ENCODE assay signal across 18 mouse cellular contexts in genomic region chr16:43623315-43624000, GRCm38 (mm10). TPM values are rescaled to one million over a fixed set of nuclear protein-coding genes. Genes with fewer than 3 reads are reported as not detected.
A peak's percentile ranks its signal among the peaks of the same experiment; 100 is the strongest.
DNase-seq lines count a peak whose midpoint lies in the region; ATAC-seq lines count a peak whose summit lies in the region.
"Had no signal": no experiment of that assay in that cellular context is flagged by ENCODE, and none has a peak within 500 bp of the region (broad histone marks: within the 10 kb centered on the region; RNA-seq: fewer than 3 reads in every experiment).

No protein-coding gene starts in this region.

- H3K4me2 ChIP-seq in forebrain, embryonic 11.5 days (ENCODE audit: low read depth, low read length, severe bottlenecking), result no peak overlapping the region
- H3K4me2 ChIP-seq in hindbrain, embryonic 16.5 days (ENCODE audit: low read length), result no peak overlapping the region
- H3K4me2 ChIP-seq in neural tube, embryonic 15.5 days, result no peak overlapping the region
- H3K4me2 ChIP-seq: heart, embryonic 12.5 days; limb, embryonic 13.5 days had no signal

- H3K36me3 ChIP-seq in heart, embryonic 10.5 days, result peaks cover 9% of the 10 kb centered on the region
- H3K36me3 ChIP-seq in forebrain, embryonic 11.5 days (ENCODE audit: control insufficient read depth, insufficient read depth, low read length), result no peaks in the 10 kb centered on the region; the same call in 1 of the 2 replicates
- H3K36me3 ChIP-seq in hindbrain, embryonic 16.5 days (ENCODE audit: control insufficient read depth, insufficient read depth, low read length), result 0 out of 2 replicates have a peak, but pooled peaks cover under 1% of the 10 kb centered on the region
- peaks cover 9% of the 10 kb centered on the region for H3K36me3 ChIP-seq in neural tube, embryonic 15.5 days

- no peak overlapping the region for H3K4me3 ChIP-seq in heart, embryonic 10.5 days
- H3K4me3 ChIP-seq in forebrain, embryonic 11.5 days (ENCODE audit: low read depth, low read length), result no peak overlapping the region
- no peak overlapping the region for H3K4me3 ChIP-seq in hindbrain, embryonic 16.5 days (ENCODE audit: low read length)
- no peak overlapping the region for H3K4me3 ChIP-seq in neural tube, embryonic 15.5 days (replicated peaks)
- H3K4me3 ChIP-seq: heart, embryonic 12.5 days; limb, embryonic 13.5 days had no signal

- no peaks in the 10 kb centered on the region for H3K9me3 ChIP-seq in heart, embryonic 10.5 days
- no peaks in the 10 kb centered on the region for H3K9me3 ChIP-seq in forebrain, embryonic 11.5 days (ENCODE audit: control insufficient read depth, low read length)
- no peaks in the 10 kb centered on the region for H3K9me3 ChIP-seq in hindbrain, embryonic 16.5 days (ENCODE audit: control insufficient read depth, low read length)
- H3K9me3 ChIP-seq in neural tube, embryonic 15.5 days (replicated peaks), result no peaks in the 10 kb centered on the region
- H3K9me3 ChIP-seq: heart, embryonic 12.5 days; limb, embryonic 13.5 days had no signal

- ATAC-seq in forebrain, embryonic 11.5 days (replicated peaks; ENCODE audit: low FRiP score), result peak; percentile 77
- peak; percentile 86 for ATAC-seq in hindbrain, embryonic 16.5 days
- ATAC-seq in neural tube, embryonic 15.5 days (ENCODE audit: low FRiP score), result no peak
- ATAC-seq in frontal cortex, adult (ENCODE audit: low TSS enrichment), result no peak
- ATAC-seq: liver, postnatal 0 days had no signal

- peaks cover 28% of the 10 kb centered on the region for H3K4me1 ChIP-seq in heart, embryonic 10.5 days
- peaks cover 22% of the 10 kb centered on the region; the same call in 1 of the 2 replicates for H3K4me1 ChIP-seq in forebrain, embryonic 11.5 days (replicated peaks; ENCODE audit: control insufficient read depth, insufficient read depth, low read length)
- no peaks in the 10 kb centered on the region for H3K4me1 ChIP-seq in hindbrain, embryonic 16.5 days (ENCODE audit: control insufficient read depth, insufficient read depth, low read depth, low read length)
- 0 out of 2 replicates have a peak, but pooled peaks cover 7% of the 10 kb centered on the region for H3K4me1 ChIP-seq in neural tube, embryonic 15.5 days

- intact Hi-C loops in heart, postnatal 14 days (cut with DNase I), result no loop called here

- DNase-seq in heart, embryonic 10.5 days (ENCODE audit: low spot score), result no peak
- no peak for DNase-seq in heart, postnatal 14 days
- no peak for DNase-seq in forebrain, embryonic 11.5 days (ENCODE audit: low spot score)
- no peak for DNase-seq in cerebellum, adult 8-10 months
- DNase-seq in ovary, postnatal 10 days (ENCODE audit: low spot score), result no peak
- DNase-seq: B cell, adult 2 months; cerebellum, adult 9-10 months; gastrocnemius, postnatal 10 days; layer of hippocampus, postnatal 36 days; liver, postnatal 0 days; thymus, adult 18-20 months had no signal

- 0 out of 2 replicates have a peak overlapping the region, but pooled peaks have one; percentile 9 for H3K9ac ChIP-seq in forebrain, embryonic 11.5 days (ENCODE audit: low read length)
- no peak overlapping the region for H3K9ac ChIP-seq in hindbrain, embryonic 16.5 days (ENCODE audit: low read depth, low read length)
- H3K9ac ChIP-seq in neural tube, embryonic 15.5 days (replicated peaks), result no peak overlapping the region
- H3K9ac ChIP-seq: heart, embryonic 12.5 days; limb, embryonic 13.5 days; liver, postnatal 0 days had no signal

- H3K27ac ChIP-seq in heart, embryonic 10.5 days, result peak overlapping the region; percentile 25; the same call in 1 of the 2 replicates
- peak overlapping the region; percentile 76 for H3K27ac ChIP-seq in forebrain, embryonic 11.5 days (ENCODE audit: low read depth, low read length)
- peak overlapping the region; percentile 6; the same call in 1 of the 2 replicates for H3K27ac ChIP-seq in hindbrain, embryonic 16.5 days (ENCODE audit: low read depth, low read length)
- H3K27ac ChIP-seq in neural tube, embryonic 15.5 days (replicated peaks), result 0 out of 2 replicates have a peak overlapping the region, but pooled peaks have one; percentile 54
- H3K27ac ChIP-seq: kidney, postnatal 0 days; limb, embryonic 13.5 days; macrophage had no signal

- WGBS in heart, embryonic 10.5 days, result 79% methylated on average over 5 of the region's 5 CpGs
- WGBS in forebrain, embryonic 11.5 days, result 29% methylated on average over 5 of the region's 5 CpGs
- whole genome bisulfite sequencing in hindbrain, embryonic 16.5 days, result 44% methylated on average over 5 of the region's 5 CpGs
- WGBS in neural tube, embryonic 15.5 days, result 45% methylated on average over 5 of the region's 5 CpGs

- H3K27me3 ChIP-seq in heart, embryonic 10.5 days (ENCODE audit: insufficient read depth, poor library complexity, severe bottlenecking), result no peaks in the 10 kb centered on the region
- no peaks in the 10 kb centered on the region for H3K27me3 ChIP-seq in forebrain, embryonic 11.5 days (ENCODE audit: control insufficient read depth, insufficient read depth, low read length)
- no peaks in the 10 kb centered on the region for H3K27me3 ChIP-seq in hindbrain, embryonic 16.5 days (replicated peaks; ENCODE audit: control insufficient read depth, insufficient read depth, low read length)
- H3K27me3 ChIP-seq in neural tube, embryonic 15.5 days (replicated peaks), result no peaks in the 10 kb centered on the region
- H3K27me3 ChIP-seq: heart, embryonic 12.5 days; limb, embryonic 13.5 days had no signal

RNA-seq across cellular contexts. Expression of gene Tigit, which starts 40.5 kb away (rescaled TPM):
- polyA plus RNA-seq in heart, embryonic 10.5 days (2016; fragmentation: Nextera tagmentation; extraction: Ambion mirVana), result not detected in 2 replicates
- not detected for total RNA-seq in heart, postnatal 14 days (2021)
- not detected in 2 replicates for polyA plus RNA-seq in forebrain, embryonic 11.5 days (2014; fragmentation: Nextera tagmentation; extraction: Ambion mirVana)
- polyA plus RNA-seq in hindbrain, embryonic 16.5 days (2015; fragmentation: Nextera tagmentation; extraction: Ambion mirVana), result not detected in 2 replicates
- polyA plus RNA-seq in neural tube, embryonic 15.5 days (2015; fragmentation: Nextera tagmentation; extraction: Ambion mirVana), result not detected in 2 replicates
- total RNA-seq: gastrocnemius, postnatal 10 days; layer of hippocampus, postnatal 36 days had no signal
- polyA plus RNA-seq: heart, embryonic 12.5 days; kidney, postnatal 0 days; limb, embryonic 13.5 days; macrophage had no signal

Comparison
In these comparisons a context has a peak if more than half of its experiments do, and no peak if none do; other contexts are left out.
1. H3K27ac ChIP-seq: peak in every context shown above with its lines; median percentile 76 in forebrain, embryonic 11.5 days; 54 in neural tube, embryonic 15.5 days; 25 in heart, embryonic 10.5 days; 6 in hindbrain, embryonic 16.5 days.
2. ATAC-seq: peak in forebrain, embryonic 11.5 days (single experiment) and hindbrain, embryonic 16.5 days (single experiment); none in neural tube, embryonic 15.5 days (single experiment) and frontal cortex, adult (single experiment).